Mouse (Mus musculus): ENCODE measurements at regions not wholly inside any gene's neighbourhood (a gene's known extent, or its start where the extent isn't known, plus 50 kb on each side); places are given as distances from the start of the nearest gene placed in this dataset.

DNA sequence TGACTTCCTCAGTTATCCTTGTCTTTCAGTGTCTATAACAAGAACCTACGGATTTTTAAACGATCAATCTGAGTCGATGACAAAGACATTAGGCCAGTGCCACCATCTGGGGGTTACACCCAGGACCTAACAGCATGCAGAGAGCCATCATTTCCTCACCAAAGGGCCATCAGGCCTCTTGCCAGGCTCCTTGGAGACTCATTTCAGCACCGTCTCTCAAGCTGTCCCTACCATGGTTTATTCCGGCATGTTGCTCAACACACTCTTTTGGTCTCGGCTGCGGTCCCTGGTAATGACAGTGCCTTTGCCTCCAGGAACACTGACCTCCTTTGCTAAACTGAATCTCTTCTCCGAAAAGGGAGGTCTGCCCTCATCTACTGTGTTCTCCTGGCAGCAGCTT lies 144.4 kb upstream of the Gm15217 start:
- H3K36me3 ChIP-seq: no peaks in the 10 kb centered on the region
- no peaks in the 10 kb centered on the region for H3K9me3 ChIP-seq
- H3K27me3 ChIP-seq: no peaks in the 10 kb centered on the region
- H3K27ac ChIP-seq: no peak overlapping the region
- 92% methylated on average over 8 of the region's 8 CpGs for WGBS
- no peak for ATAC-seq (ENCODE audit: insufficient number of reproducible peaks, insufficient read depth, low FRiP score, low TSS enrichment, low read depth)
- no peak overlapping the region for H3K9ac ChIP-seq
- H3K4me1 ChIP-seq: 0 out of 2 replicates have a peak, but pooled peaks cover under 1% of the 10 kb centered on the region
- H3K4me3 ChIP-seq: no peak overlapping the region
- no peak overlapping the region for H3K4me2 ChIP-seq

DNA sequence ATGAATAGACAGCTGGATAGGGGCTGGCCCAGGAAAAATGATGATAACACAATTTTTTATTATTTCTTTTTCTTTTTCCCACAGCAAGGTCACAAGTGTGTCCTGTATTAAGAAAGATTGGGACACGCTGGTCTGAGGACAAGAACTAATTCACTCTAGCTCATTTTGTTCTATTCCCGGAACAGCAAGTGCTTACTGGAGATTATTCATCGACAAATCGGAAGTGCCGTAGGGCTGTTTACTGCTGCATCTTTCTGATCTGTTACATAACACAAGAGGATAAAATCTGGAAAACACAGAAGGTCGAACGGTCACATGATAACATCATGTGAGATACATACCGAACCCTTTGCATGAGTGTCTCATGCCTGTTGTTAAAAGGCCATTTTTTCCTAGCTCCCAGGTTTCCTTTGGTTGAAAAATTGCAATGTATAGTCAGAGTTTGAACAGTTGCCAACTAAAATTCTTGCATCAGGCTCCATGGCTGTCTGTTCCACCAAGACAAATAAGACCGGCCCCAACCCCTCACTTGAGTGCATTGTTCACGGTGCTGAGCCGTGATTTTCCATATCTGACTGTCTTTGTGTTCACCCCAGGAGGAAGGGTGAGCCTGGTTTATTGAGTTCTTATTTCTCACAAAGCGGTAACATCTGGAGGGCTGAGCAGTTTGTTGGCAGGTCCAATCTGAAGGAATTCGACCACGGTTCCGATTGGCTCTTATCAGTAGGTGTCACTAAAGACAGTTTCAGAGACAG lies 139.0 kb upstream of the Gm15217 start:
- 70% methylated on average over 15 of the region's 15 CpGs for WGBS
- peaks cover 15% of the 10 kb centered on the region for H3K4me1 ChIP-seq
- H3K9ac ChIP-seq: no peak overlapping the region
- no peak overlapping the region for H3K4me2 ChIP-seq
- no peak for ATAC-seq (ENCODE audit: insufficient number of reproducible peaks, insufficient read depth, low FRiP score, low TSS enrichment, low read depth)
- H3K36me3 ChIP-seq: no peaks in the 10 kb centered on the region
- H3K4me3 ChIP-seq: no peak overlapping the region
- no peaks in the 10 kb centered on the region for H3K27me3 ChIP-seq
- no peaks in the 10 kb centered on the region for H3K9me3 ChIP-seq
- H3K27ac ChIP-seq: no peak overlapping the region

DNA sequence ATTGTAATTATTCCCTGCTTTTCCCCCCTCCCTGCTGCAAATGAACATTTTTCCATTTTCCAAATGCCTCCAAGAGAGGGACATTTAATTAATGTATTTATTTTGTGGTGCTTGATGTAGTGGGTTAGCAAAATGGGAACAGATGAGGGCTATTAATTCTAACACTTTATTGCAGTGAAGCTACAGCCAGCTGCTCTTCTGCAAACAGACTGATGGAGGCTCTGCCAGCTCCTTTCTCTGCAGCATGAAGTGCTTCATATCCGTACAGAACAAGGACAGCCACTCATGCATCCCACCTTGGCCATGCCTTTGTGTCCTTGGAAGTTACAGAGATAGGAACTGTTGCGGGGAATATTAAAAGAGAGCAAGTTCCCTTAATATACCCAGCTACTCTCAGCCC lies 138.3 kb upstream of the Gm15217 start:
- Histone ChIP-seq H3K9ac (no peak overlapping the region), H3K27me3 (no peaks in the 10 kb centered on the region), H3K9me3 (no peaks in the 10 kb centered on the region), H3K4me3 (no peak overlapping the region), H3K4me2 (no peak overlapping the region), H3K4me1 (peaks cover 15% of the 10 kb centered on the region), H3K27ac (peak overlapping the region; percentile 7; the same call in 1 of the 2 replicates), H3K36me3 (no peaks in the 10 kb centered on the region)
- no peak for ATAC-seq (ENCODE audit: insufficient number of reproducible peaks, insufficient read depth, low FRiP score, low TSS enrichment, low read depth)
- WGBS: 82% methylated on average over 2 of the region's 2 CpGs

DNA sequence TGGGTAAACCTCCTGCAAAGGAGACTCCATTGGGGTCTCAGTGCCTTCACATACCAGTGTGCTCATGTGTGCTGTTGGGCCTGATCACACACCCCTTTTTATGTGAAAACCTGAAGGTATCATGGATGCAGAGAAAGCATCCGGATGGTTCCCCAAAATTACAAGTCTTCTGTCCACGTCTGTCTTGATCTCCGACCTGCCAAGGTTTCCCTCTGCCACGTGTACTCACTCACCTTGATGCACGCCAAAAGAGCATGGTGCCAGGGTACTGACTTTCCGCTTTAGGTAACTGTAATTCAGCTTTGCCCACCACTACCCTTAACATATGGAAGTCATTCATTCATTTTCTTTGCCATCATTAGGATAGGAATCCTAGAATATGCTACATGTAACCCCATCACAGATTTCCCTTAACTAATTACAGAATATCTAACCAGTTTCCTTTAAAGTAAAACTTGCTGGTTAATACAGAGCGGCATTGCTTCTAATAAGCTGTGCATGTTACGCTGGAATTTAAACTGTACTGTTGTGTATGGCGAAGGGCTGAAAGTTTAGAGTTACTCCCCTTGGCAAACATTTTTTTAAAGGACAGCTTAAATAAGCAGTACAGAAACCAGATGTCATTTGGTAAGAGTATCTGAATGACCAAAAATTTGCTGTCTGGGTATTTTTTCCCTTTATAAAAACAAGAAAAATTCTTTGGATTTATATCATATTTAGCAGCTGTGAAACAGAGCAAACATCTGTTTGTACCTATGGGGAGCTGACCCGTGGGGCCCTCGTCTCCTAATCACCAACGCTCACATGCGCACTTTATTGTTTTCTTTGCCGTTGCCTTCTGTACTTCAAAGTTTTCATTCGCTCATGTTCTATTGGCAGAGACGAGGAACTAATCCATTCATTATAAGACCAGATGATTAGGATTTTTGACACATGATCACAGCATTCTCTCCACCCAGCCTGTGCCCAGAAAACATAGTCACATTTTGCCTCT lies 131.4 kb upstream of the Gm15217 start:
- ATAC-seq (ENCODE audit: insufficient number of reproducible peaks, insufficient read depth, low FRiP score, low TSS enrichment, low read depth): no peak
- Histone ChIP-seq H3K4me3 (no peak overlapping the region), H3K27me3 (no peaks in the 10 kb centered on the region), H3K9me3 (no peaks in the 10 kb centered on the region), H3K4me1 (peaks cover 10% of the 10 kb centered on the region), H3K27ac (peak overlapping the region; percentile 56; the same call in 1 of the 2 replicates), H3K9ac (no peak overlapping the region), H3K36me3 (no peaks in the 10 kb centered on the region), H3K4me2 (peak overlapping the region; percentile 41)
- WGBS: 26% methylated on average over 16 of the region's 16 CpGs

DNA sequence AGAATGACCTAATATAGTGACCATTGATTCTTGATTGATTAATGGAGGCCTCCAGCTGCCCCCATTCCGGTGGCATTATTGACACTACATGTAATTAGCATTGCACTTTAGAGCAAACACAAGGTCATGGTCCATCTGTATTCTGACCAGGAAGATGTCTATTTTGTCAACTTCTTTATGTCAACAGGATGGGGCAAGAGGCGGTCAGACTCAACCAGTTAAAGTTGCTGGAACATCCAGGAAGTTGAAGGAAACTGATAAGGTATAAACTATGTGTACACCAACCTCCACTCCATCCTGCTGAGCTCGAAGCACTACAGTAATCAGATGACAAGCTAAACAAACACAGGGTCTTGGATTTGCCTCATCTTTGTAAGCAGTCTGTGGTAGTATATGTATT lies 130.1 kb upstream of the Gm15217 start:
- no peaks in the 10 kb centered on the region for H3K36me3 ChIP-seq
- H3K4me2 ChIP-seq: no peak overlapping the region
- H3K27me3 ChIP-seq: no peaks in the 10 kb centered on the region
- H3K27ac ChIP-seq: no peak overlapping the region
- H3K4me3 ChIP-seq: no peak overlapping the region
- 68% methylated on average over 3 of the region's 3 CpGs for WGBS
- H3K9me3 ChIP-seq: no peaks in the 10 kb centered on the region
- H3K4me1 ChIP-seq: peaks cover 10% of the 10 kb centered on the region
- no peak for ATAC-seq (ENCODE audit: insufficient number of reproducible peaks, insufficient read depth, low FRiP score, low TSS enrichment, low read depth)
- H3K9ac ChIP-seq: no peak overlapping the region

DNA sequence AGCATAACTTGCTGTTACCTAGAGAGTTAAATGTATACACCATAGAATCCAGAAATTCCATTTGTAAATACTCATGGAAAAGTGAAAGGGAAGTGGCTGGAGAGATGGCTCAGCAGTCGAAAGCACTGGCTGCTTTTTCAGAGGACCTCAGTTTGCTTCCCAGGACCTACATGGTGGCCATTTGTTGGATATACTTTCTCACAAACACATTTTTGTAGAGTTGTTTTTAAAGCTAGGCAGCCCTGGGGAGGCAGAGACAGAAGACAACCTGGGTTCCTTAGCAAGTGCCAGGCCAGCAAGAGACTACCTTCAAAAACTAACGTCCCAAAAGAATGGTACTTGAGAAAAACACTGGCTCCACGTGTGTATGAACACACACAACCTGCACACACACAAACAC lies 124.0 kb upstream of the Gm15217 start:
- H3K27me3 ChIP-seq: no peaks in the 10 kb centered on the region
- H3K4me3 ChIP-seq: no peak overlapping the region
- no peaks in the 10 kb centered on the region for H3K36me3 ChIP-seq
- 0 out of 2 replicates have a peak, but pooled peaks cover 4% of the 10 kb centered on the region for H3K4me1 ChIP-seq
- ATAC-seq (ENCODE audit: insufficient number of reproducible peaks, insufficient read depth, low FRiP score, low TSS enrichment, low read depth): no peak
- no peaks in the 10 kb centered on the region for H3K9me3 ChIP-seq
- no peak overlapping the region for H3K27ac ChIP-seq
- 73% methylated on average over 3 of the region's 3 CpGs for WGBS
- H3K9ac ChIP-seq: no peak overlapping the region
- H3K4me2 ChIP-seq: no peak overlapping the region

DNA sequence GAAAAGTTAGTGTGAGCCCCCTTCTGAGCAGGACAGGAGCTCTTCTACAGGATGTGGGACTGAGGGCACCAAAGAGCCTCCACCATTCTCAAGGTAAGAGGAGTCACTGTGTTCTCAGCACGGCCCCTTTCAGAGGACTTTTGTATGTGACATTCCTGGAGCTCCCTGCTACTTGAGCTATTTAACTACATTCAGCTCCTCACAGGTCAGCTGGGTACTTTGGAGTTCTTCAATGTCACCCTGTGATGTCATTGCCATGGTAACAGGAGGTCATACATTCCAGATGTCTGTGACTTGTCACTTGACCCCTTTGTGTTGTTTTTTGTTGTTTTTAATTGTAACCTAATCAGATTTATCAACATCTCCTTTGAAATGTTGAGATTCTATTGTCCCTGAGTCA lies 122.9 kb upstream of the Gm15217 start:
- ATAC-seq (ENCODE audit: insufficient number of reproducible peaks, insufficient read depth, low FRiP score, low TSS enrichment, low read depth): no peak
- Histone ChIP-seq H3K4me2 (no peak overlapping the region), H3K36me3 (no peaks in the 10 kb centered on the region), H3K27me3 (no peaks in the 10 kb centered on the region), H3K4me3 (no peak overlapping the region), H3K27ac (no peak overlapping the region), H3K4me1 (0 out of 2 replicates have a peak, but pooled peaks cover 4% of the 10 kb centered on the region), H3K9me3 (no peaks in the 10 kb centered on the region), H3K9ac (no peak overlapping the region)
- WGBS: 9% methylated on average over 1 of the region's 1 CpGs

DNA sequence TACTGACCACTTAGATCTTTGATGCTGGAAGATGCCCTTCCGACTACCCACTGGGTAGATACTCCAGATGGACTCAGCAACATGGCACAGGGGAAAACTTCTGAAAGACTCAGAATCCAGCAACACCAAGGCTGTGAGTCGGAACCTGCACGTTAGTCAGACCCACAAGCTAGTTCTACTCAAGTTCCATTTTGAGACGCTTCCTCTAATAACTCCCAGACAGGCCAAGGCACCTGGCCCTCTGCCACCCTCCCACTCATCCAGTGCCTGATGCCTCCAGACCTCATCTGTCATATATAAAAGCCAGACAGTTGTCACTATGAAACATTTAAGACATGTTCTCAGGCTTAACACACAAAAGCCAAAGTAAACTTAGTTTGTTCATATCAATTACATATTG lies 121.9 kb upstream of the Gm15217 start:
- Histone ChIP-seq H3K4me2 (no peak overlapping the region), H3K27me3 (no peaks in the 10 kb centered on the region), H3K4me1 (0 out of 2 replicates have a peak, but pooled peaks cover 4% of the 10 kb centered on the region), H3K4me3 (no peak overlapping the region), H3K27ac (no peak overlapping the region), H3K9me3 (no peaks in the 10 kb centered on the region), H3K9ac (no peak overlapping the region), H3K36me3 (no peaks in the 10 kb centered on the region)
- 55% methylated on average over 4 of the region's 4 CpGs for WGBS
- no peak for ATAC-seq (ENCODE audit: insufficient number of reproducible peaks, insufficient read depth, low FRiP score, low TSS enrichment, low read depth)

DNA sequence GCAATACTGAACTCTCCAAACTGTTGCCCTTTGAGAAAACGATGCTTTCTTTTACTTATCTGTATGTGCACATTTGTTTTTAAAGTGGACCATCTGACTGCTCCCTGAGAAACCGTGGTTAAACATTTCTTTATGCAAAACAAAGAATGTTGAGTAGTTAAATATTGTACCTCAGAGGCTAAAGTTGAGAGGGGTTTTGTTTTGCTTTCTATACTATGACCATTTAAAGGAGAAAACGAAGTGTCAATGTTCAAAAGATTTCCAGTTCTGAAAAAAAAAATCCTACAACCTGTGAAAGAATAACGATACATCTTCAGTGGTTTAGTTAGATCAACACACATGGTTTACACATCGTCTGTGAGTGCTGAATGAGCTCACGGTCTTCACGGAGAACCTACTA lies 120.7 kb upstream of the Gm15217 start:
- 84% methylated on average over 7 of the region's 7 CpGs for WGBS
- no peak overlapping the region for H3K4me2 ChIP-seq
- no peaks in the 10 kb centered on the region for H3K36me3 ChIP-seq

DNA sequence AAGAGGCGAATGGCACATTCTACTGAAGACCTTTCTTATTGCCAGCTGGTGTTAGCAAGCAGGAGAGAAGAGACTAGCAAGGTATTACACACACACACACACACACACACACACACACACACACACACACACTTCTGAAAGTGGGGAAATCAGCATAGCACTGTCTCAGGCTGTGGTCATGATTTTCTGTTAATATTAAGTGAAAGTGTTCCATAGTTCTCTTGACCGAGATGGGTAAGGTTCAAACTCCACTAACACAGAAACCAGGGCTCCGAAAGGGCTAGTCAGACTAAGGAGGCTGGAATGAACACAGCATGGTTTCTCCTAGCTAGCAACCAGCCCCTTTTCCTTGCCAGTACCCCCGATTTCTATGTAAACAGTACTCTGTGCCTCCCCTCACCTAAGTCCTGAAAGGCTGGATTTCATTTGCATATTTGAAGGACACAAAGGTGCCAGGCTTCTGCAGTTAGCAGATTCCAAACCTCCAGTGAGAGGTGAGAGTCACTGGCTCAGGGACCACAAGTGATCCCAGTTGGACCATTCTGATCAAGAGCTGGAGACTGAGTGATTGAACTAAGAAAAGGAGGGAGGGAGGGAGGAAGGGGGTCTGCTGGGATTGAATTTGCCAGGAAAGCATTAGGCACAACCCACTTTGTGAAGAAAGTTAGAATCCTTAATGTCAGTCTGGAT lies 118.8 kb upstream of the Gm15217 start:
- H3K4me3 ChIP-seq: no peak overlapping the region
- no peak for ATAC-seq (ENCODE audit: insufficient number of reproducible peaks, insufficient read depth, low FRiP score, low TSS enrichment, low read depth)
- H3K9me3 ChIP-seq: no peaks in the 10 kb centered on the region
- no peaks in the 10 kb centered on the region for H3K36me3 ChIP-seq
- H3K27me3 ChIP-seq: no peaks in the 10 kb centered on the region
- H3K4me2 ChIP-seq: no peak overlapping the region
- H3K4me1 ChIP-seq: 0 out of 2 replicates have a peak, but pooled peaks cover 4% of the 10 kb centered on the region
- H3K27ac ChIP-seq: no peak overlapping the region
- H3K9ac ChIP-seq: no peak overlapping the region
- WGBS: 74% methylated on average over 4 of the region's 4 CpGs

More for the DNA sequence above, 120.7 kb upstream of the Gm15217 start:
- H3K4me1 ChIP-seq: 0 out of 2 replicates have a peak, but pooled peaks cover 4% of the 10 kb centered on the region
- no peak overlapping the region for H3K4me3 ChIP-seq
- H3K9ac ChIP-seq: no peak overlapping the region
- H3K9me3 ChIP-seq: no peaks in the 10 kb centered on the region
- H3K27me3 ChIP-seq: no peaks in the 10 kb centered on the region
- no peak for ATAC-seq (ENCODE audit: insufficient number of reproducible peaks, insufficient read depth, low FRiP score, low TSS enrichment, low read depth)
- no peak overlapping the region for H3K27ac ChIP-seq

DNA sequence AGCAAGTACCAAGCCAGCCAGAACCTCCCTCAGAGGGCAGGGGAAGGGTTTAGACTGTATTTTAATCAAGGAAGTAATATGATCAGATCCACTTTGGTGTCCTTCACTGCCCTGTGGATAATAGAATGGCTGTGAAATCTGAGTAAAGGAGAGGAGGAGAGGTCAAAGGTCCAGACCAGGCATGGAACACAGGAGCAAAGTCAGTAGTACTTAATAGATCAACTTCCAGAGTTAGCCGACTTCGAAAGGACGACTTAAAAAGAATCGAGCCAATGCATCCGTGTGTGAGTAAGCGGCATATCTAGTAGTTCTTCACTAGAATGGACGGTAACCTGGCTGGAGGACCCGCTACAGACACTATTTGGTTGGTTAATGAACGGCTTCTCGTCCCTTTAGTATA lies 103.8 kb upstream of the Gm15217 start:
- no peak for ATAC-seq (ENCODE audit: insufficient number of reproducible peaks, insufficient read depth, low FRiP score, low TSS enrichment, low read depth)
- H3K4me1 ChIP-seq: 0 out of 2 replicates have a peak, but pooled peaks cover 3% of the 10 kb centered on the region
- no peaks in the 10 kb centered on the region for H3K36me3 ChIP-seq
- 81% methylated on average over 10 of the region's 10 CpGs for WGBS
- H3K9me3 ChIP-seq: no peaks in the 10 kb centered on the region
- H3K4me3 ChIP-seq: no peak overlapping the region
- H3K27ac ChIP-seq: no peak overlapping the region
- H3K4me2 ChIP-seq: no peak overlapping the region
- H3K9ac ChIP-seq: no peak overlapping the region
- no peaks in the 10 kb centered on the region for H3K27me3 ChIP-seq
